Mouse (Mus musculus) gastrocnemius, postnatal 36 days (tissue): ENCODE data around the gene Keap1. TPM values are rescaled to one million over a fixed set of nuclear protein-coding genes. Genes with fewer than 3 reads are reported as not detected.

Experiments
- total RNA-seq, 2 experiments: library from RNA; stranded (reverse); gene quantifications; 2 replicates each; pipeline ENCODE4 v1.2.3; 2021

Gene Keap1
- total RNA-seq, 2 experiments from 2014 or later: 56.5 to 58.3 TPM

Other genes starting within 250 kb of the Keap1 start
- 10 to 100 TPM; 58.5 to 58.7 TPM for gene Mrpl4, start 236.6 kb downstream of the Keap1 start, total RNA-seq
- 1 to 10 TPM; 1.9 to 2.1 TPM for gene Icam1, start 223.4 kb downstream of the Keap1 start, total RNA-seq
- gene Icam4, start 210.0 kb downstream of the Keap1 start, total RNA-seq: 1 to 10 TPM; 1.2 to 1.7 TPM
- gene Icam5, start 207.3 kb downstream of the Keap1 start, total RNA-seq: not detected
- gene Zglp1, start 172.3 kb downstream of the Keap1 start, total RNA-seq: not detected
- under 1 TPM in 1 of 2 experiments, not detected in 1; 0.17 TPM for gene Gm49373, start 166.3 kb downstream of the Keap1 start, total RNA-seq
- gene Fdx1l, start 165.7 kb downstream of the Keap1 start, total RNA-seq: 10 to 100 TPM; 37.5 to 40.4 TPM
- 1 to 10 TPM; 1.6 TPM for gene Gm38431, start 147.4 kb downstream of the Keap1 start, total RNA-seq
- 10 to 100 TPM; 13.8 to 17.9 TPM for gene Raver1, start 147.4 kb downstream of the Keap1 start, total RNA-seq
- gene Tyk2, start 108.1 kb downstream of the Keap1 start, total RNA-seq: 1 to 10 TPM; 4.2 to 4.4 TPM
- gene Cdc37, start 89.4 kb downstream of the Keap1 start, total RNA-seq: 100 to 1,000 TPM; 123 to 126 TPM
- gene Pde4a, start 73.6 kb downstream of the Keap1 start, total RNA-seq: 10 to 100 TPM; 42.2 to 53.9 TPM
- gene S1pr5, start 9.1 kb upstream of the Keap1 start, total RNA-seq: under 1 TPM in 1 of 2 experiments, not detected in 1; 0.12 TPM
- 10 to 100 TPM; 62.0 to 65.7 TPM for gene Atg4d, start 25.9 kb upstream of the Keap1 start, total RNA-seq
- gene Kri1, start 48.6 kb upstream of the Keap1 start, total RNA-seq: 10 to 100 TPM in 1 of 2 experiments, 1 to 10 TPM in 1; 9.1 to 11.6 TPM
- gene Cdkn2d, start 52.0 kb upstream of the Keap1 start, total RNA-seq: 10 to 100 TPM in 1 of 2 experiments, 1 to 10 TPM in 1; 8.4 to 10.1 TPM
- not detected for gene Ap1m2, start 73.0 kb upstream of the Keap1 start, total RNA-seq
- gene Slc44a2, start 81.3 kb upstream of the Keap1 start, total RNA-seq: 100 to 1,000 TPM; 135 to 148 TPM
- 10 to 100 TPM; 17.2 to 19.4 TPM for gene Ilf3, start 128.5 kb upstream of the Keap1 start, total RNA-seq
- gene Qtrt1, start 172.5 kb upstream of the Keap1 start, total RNA-seq: 1 to 10 TPM; 5.2 to 6.2 TPM
- gene Dnm2, start 185.5 kb upstream of the Keap1 start, total RNA-seq: 10 to 100 TPM; 36.8 to 37.2 TPM